Mouse (Mus musculus) adrenal gland (tissue): Measurements from ENCODE around the gene Ahr.

Source experiments
- intact Hi-C: fragments of 180-260 bp; cut with DNase I; formaldehyde crosslinking; loops from one replicate; pipeline ENCODE4 v1.15.1; 2025

The Ahr gene

GRCm38 (mm10) chr12:35504081-35504480, 30.8 kb downstream of the Ahr start:
- intact Hi-C loops, result no loop called here

GRCm38 (mm10) chr12:35503586-35503985, 31.3 kb downstream of the Ahr start:
- intact Hi-C loops, result no loop called here

GRCm38 (mm10) chr12:35501476-35501875, 33.4 kb downstream of the Ahr start:
- intact Hi-C loops, result no loop called here

- intact Hi-C loops, result no loop called here
Measured at GRCm38 (mm10) chr12:35495195-35495594, 39.6 kb downstream of the Ahr start.

GRCm38 (mm10) chr12:35480764-35481163, 54.1 kb downstream of the Ahr start:
- intact Hi-C loops, result no loop called here

- intact Hi-C loops, result no loop called here
Measured at GRCm38 (mm10) chr12:35478906-35479305, 55.9 kb downstream of the Ahr start.

GRCm38 (mm10) chr12:35463457-35463856, 71.4 kb downstream of the Ahr start:
- intact Hi-C loops, result no loop called here

- intact Hi-C loops, result no loop called here
Measured at GRCm38 (mm10) chr12:35462667-35463066, 72.2 kb downstream of the Ahr start.

- intact Hi-C loops, result no loop called here
Measured at GRCm38 (mm10) chr12:35459662-35460061, 75.2 kb downstream of the Ahr start.
